Mouse (Mus musculus): Measurements from ENCODE around the gene Pde8a. TPM values are rescaled to one million over a fixed set of nuclear protein-coding genes. Genes with fewer than 3 reads are reported as not detected.

Pde8a gene
- polyA plus RNA-seq, 1 experiment from 2014 or later = 4.2 TPM

DNA sequence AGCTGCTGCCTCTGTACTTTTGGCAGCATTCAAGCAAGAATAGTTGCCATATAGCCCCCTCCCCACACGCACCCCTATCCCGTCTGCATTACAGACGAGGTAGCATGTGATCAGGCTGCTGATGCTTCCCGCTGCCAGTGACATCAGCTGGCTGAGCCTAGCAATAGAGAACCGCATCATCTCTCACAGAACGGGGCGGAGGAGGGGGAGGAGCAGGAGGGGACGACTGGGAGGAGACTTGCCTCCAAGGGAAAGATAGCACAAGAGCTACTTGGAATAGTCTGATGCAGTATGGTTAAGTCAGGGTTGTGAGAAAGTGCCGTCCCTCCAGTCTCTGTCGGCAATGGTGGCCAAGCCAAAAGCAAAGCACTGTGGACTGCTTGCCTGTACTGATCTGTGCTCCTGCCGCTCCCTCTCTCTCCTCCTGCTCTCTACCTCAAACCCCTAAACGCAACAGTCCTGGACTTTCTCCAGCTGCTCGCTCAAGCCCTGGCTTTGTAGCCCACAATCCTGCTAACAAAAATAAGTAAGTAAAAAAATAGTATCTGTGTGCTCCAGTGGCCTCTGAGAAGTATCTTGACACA lies 159.0 kb downstream of the Pde8a start:
- Histone ChIP-seq H3K9me3 (ENCODE audit: control insufficient read depth, low read depth, low read length) (no peaks in the 10 kb centered on the region), H3K4me1 (ENCODE audit: control insufficient read depth, insufficient read depth, low read length) (no peaks in the 10 kb centered on the region), H3K9ac (replicated peaks; ENCODE audit: low read depth, low read length) (no peak overlapping the region), H3K4me2 (replicated peaks; ENCODE audit: low read depth, low read length) (peak overlapping the region; percentile 28), H3K36me3 (ENCODE audit: control insufficient read depth, insufficient read depth, low read length) (no peaks in the 10 kb centered on the region), H3K27me3 (ENCODE audit: control insufficient read depth, insufficient read depth, low read length) (no peaks in the 10 kb centered on the region), H3K4me3 (ENCODE audit: low read depth, low read length) (no peak overlapping the region), H3K27ac (ENCODE audit: low read length) (no peak overlapping the region)
- ATAC-seq (ENCODE audit: insufficient number of reproducible peaks, insufficient read depth, low FRiP score, low read depth) = no peak; the same call in 1 of the 2 replicates
- WGBS = 6% methylated on average over 13 of the region's 13 CpGs

DNA sequence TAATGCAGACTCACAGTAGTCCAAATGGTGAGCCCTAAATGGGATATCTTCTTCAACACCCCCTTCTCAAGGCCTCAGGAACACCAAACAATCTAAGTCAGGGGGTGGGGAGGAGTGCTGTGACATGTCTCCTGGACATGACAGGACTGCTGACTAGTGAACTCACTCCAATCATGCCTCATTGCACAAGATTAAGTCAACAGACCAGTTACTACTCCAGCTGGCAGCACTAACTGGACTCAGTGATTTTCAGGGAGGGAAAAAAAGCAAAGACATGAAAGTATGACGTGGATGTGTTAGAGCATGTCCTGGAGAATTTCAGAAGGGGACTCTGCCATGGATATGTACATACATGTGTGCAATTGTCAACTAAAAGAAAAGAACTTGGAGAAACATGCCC lies 166.0 kb downstream of the Pde8a start:
- Histone ChIP-seq H3K27me3 (ENCODE audit: control insufficient read depth, insufficient read depth, low read length) (no peaks in the 10 kb centered on the region), H3K27ac (ENCODE audit: low read length) (no peak overlapping the region), H3K4me3 (ENCODE audit: low read depth, low read length) (no peak overlapping the region), H3K4me2 (replicated peaks; ENCODE audit: low read depth, low read length) (no peak overlapping the region), H3K36me3 (ENCODE audit: control insufficient read depth, insufficient read depth, low read length) (no peaks in the 10 kb centered on the region), H3K9ac (replicated peaks; ENCODE audit: low read depth, low read length) (no peak overlapping the region), H3K9me3 (ENCODE audit: control insufficient read depth, low read depth, low read length) (no peaks in the 10 kb centered on the region), H3K4me1 (ENCODE audit: control insufficient read depth, insufficient read depth, low read length) (no peaks in the 10 kb centered on the region)
- ATAC-seq (ENCODE audit: insufficient number of reproducible peaks, insufficient read depth, low FRiP score, low read depth) = no peak
- 78% methylated on average over 1 of the region's 1 CpGs for WGBS

Other genes starting within 250 kb of the Pde8a start
- gene Zfp592, start 219.9 kb upstream of the Pde8a start, polyA plus RNA-seq (2014; fragmentation: Nextera tagmentation; extraction: Ambion mirVana) = 15.2 and 15.4 TPM in 2 replicates
- 0.55 and 0.59 TPM in 2 replicates for gene Alpk3, start 156.0 kb upstream of the Pde8a start, polyA plus RNA-seq (2014; fragmentation: Nextera tagmentation; extraction: Ambion mirVana)
- gene Slc28a1, start 98.8 kb upstream of the Pde8a start, polyA plus RNA-seq (2014; fragmentation: Nextera tagmentation; extraction: Ambion mirVana) = not detected in 2 replicates
- gene Rps17, start 131.7 kb downstream of the Pde8a start, polyA plus RNA-seq (2014; fragmentation: Nextera tagmentation; extraction: Ambion mirVana) = 1,419 and 1,515 TPM in 2 replicates
- gene Cpeb1, start 241.9 kb downstream of the Pde8a start, polyA plus RNA-seq (2014; fragmentation: Nextera tagmentation; extraction: Ambion mirVana) = 0.91 and 1.4 TPM in 2 replicates

Data from stomach, embryonic 14.5 days (tissue).